Mouse (Mus musculus) heart, postnatal 10 days (tissue): Measurements from ENCODE around the gene Oxct1. TPM values are rescaled to one million over a fixed set of nuclear protein-coding genes. Genes with fewer than 3 reads are reported as not detected.

Experiments used
- DNase-seq, 2 experiments: peaks; one replicate each; pipeline ENCODE4 v3.0.0; 2021
- intact Hi-C: fragments of 180-260 bp; cut with DNase I; formaldehyde crosslinking; loops from one replicate; pipeline ENCODE4 v1.15.1; 2025
- total RNA-seq, 2 experiments: library from RNA; stranded (reverse); gene quantifications; 2 replicates each; pipeline ENCODE4 v1.2.3; 2021

Oxct1 gene
- total RNA-seq: 100 to 1,000 TPM; 229 to 262 TPM

- intact Hi-C loops: loop anchor here (1.0 to 5.0 kb wide), 3 partner anchors 31 to 64 kb away; partner anchors contain the start of genes AW549877 and Fbxo4
Measured at GRCm38 (mm10) chr15:4026231-4026773, at the start of gene Oxct1. Gene Oxct1 (plus strand): TSS chr15:4026383.

DNA sequence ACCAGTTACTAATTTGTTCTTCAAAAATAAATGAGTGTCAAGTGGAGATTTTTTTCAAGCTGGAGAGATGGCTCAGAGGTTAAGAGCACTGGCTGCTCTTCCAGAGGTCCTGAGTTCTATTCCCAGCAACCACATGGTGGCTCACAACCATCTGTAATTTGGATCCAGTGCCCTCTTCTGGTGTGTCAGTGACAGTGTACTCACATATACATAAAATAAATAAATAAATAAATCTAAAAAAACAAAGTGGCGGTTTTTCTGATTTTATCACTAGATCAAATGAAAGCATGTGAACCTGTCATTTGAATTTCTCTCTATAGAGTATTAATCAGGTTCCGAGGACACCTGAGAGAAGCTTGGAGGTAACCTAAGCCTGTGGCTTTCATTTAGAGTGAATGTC, 47.9 kb upstream of the Oxct1 start:
- intact Hi-C loops: loop anchor here (5.0 kb wide), 1 partner anchor 49 kb away; the partner anchor contains the start of gene Oxct1
- DNase-seq: no peak

More at GRCm38 (mm10) chr15:4026231-4026773, at the start of gene Oxct1:
- DNase-seq: peak; percentile 91 to 93

- peak; percentile 92 for DNase-seq
- intact Hi-C loops: loop anchor here (1.0 to 5.0 kb wide), 2 partner anchors 16 to 48 kb away; partner anchors contain the start of genes AW549877 and Oxct1
Measured at GRCm38 (mm10) chr15:3979061-3979848, 46.9 kb upstream of the Oxct1 start, which contains the start of gene Fbxo4. Gene Fbxo4 (minus strand): TSS chr15:3979573.

GRCm38 (mm10) chr15:3979871-3980270, 46.3 kb upstream of the Oxct1 start:
- no peak for DNase-seq
- intact Hi-C loops: loop anchor here (1.0 to 5.0 kb wide), 3 partner anchors 15 to 543 kb away; partner anchors contain the start of genes AW549877 and Oxct1

GRCm38 (mm10) chr15:3982732-3983131, 43.5 kb upstream of the Oxct1 start:
- intact Hi-C loops: loop anchor here (5.0 kb wide), 1 partner anchor 545 kb away; no protein-coding TSS in a partner anchor
- DNase-seq: no peak

DNA sequence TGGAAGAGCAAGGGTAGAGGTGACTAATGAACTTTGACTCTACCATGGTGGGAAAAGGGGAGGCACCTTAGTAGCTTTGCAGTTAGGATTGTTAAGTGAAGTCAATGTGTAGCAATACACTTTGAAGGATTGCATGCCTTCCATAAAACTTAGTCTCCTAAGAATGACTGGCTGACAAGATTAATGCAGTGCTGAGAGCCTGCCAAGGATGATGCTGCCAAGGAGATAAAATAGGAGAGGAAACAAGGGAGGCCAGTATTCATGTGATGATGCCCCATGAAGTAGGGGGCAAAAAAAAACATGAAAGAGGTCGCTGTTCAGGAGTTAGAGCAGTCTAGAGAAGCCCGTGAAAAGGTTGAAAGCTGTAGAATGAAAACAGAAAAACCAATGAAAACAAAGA, 41.3 kb upstream of the Oxct1 start:
- DNase-seq: no peak
- intact Hi-C loops: loop anchor here (5.0 kb wide), 2 partner anchors 548 to 688 kb away; no protein-coding TSS in a partner anchor

DNA sequence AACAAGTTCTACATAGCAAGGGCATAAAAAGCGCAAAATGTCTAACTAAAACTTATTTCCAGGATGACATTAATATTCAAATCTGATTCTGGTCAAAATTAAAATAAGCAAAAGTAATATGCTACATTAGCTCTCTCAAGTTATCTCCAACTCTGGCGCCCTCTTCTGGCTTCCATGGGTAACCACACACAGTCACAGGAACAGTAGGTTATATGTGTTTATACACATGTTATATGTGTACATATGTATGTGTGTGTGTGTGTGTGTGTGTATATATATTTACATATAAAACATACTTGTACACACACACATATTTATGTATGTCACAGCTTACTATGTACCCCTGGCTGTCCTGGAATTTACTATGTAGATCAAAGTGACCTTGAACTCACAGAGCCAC, 38.2 kb upstream of the Oxct1 start:
- intact Hi-C loops: loop anchor here (5.0 kb wide), 1 partner anchor 691 kb away; no protein-coding TSS in a partner anchor
- DNase-seq: peak; percentile 30 to 69

- intact Hi-C loops: loop anchor here (1.0 to 5.0 kb wide), 3 partner anchors 16 to 47 kb away; partner anchors contain the start of genes Fbxo4 and Oxct1
- no peak for DNase-seq
Measured at GRCm38 (mm10) chr15:3994852-3995447, 31.2 kb upstream of the Oxct1 start.

GRCm38 (mm10) chr15:3995448-3996266, 30.5 kb upstream of the Oxct1 start, which contains the start of gene AW549877:
Gene AW549877 (minus strand): TSS chr15:3995744.
- intact Hi-C loops: loop anchor here (1.0 to 5.0 kb wide), 3 partner anchors 16 to 47 kb away; partner anchors contain the start of genes Fbxo4 and Oxct1
- peak; percentile 98 to 99 for DNase-seq

GRCm38 (mm10) chr15:3996267-3997010, 29.7 kb upstream of the Oxct1 start:
- intact Hi-C loops: loop anchor here (5.0 kb wide), 1 partner anchor 46 kb away; no protein-coding TSS in a partner anchor
- DNase-seq: no peak

- intact Hi-C loops: loop anchor here (5.0 kb wide), 1 partner anchor 43 kb away; no protein-coding TSS in a partner anchor
Measured at GRCm38 (mm10) chr15:3999144-3999543, 27.0 kb upstream of the Oxct1 start.

DNA sequence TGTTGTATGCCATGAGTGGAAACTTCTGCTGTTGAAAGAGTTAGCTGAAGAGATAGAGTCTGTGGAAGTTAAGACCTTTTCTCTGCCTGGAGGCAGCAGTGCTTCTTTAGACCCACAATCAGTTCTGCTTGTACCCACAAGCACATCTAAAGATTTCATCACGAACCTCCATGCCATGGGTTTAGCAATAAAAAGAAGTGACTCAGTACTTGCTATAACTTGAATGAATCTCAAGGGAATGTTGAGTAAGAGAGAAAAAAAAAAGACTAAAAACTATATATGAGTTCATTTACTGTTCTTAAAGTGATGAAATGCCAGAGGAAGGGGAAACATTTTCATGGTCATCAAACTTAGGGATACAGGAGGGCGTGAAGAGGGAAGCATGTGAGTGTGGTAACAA, 25.6 kb upstream of the Oxct1 start:
- intact Hi-C loops: no loop called here
- DNase-seq: no peak

More at GRCm38 (mm10) chr15:3999144-3999543, 27.0 kb upstream of the Oxct1 start:
- DNase-seq: no peak

DNA sequence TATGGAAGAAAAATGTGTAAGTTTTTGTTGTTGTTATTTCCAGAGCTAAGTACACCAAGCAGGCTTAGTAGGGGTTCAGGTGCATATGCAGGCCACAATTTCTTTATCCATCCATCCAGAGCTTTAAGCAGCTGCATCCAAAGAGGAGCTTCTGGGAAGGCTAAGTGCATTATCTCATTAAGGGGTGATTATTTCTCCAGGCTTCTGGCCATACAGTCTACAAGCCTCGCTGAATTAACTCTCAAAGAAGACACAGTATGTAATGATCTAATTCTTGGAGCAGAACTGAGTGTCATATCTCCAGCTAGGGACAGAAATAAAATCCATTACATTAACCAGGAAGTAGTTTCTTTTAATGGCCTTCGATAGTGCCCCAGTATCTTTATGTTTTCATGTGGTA, 12.3 kb upstream of the Oxct1 start:
- intact Hi-C loops: no loop called here
- DNase-seq: no peak

- peak; percentile 48 to 58 for DNase-seq
- intact Hi-C loops: no loop called here
Measured at GRCm38 (mm10) chr15:4020711-4021110, 5.5 kb upstream of the Oxct1 start.

GRCm38 (mm10) chr15:4023747-4024146, 2.4 kb upstream of the Oxct1 start:
- intact Hi-C loops: no loop called here
- no peak for DNase-seq

DNA sequence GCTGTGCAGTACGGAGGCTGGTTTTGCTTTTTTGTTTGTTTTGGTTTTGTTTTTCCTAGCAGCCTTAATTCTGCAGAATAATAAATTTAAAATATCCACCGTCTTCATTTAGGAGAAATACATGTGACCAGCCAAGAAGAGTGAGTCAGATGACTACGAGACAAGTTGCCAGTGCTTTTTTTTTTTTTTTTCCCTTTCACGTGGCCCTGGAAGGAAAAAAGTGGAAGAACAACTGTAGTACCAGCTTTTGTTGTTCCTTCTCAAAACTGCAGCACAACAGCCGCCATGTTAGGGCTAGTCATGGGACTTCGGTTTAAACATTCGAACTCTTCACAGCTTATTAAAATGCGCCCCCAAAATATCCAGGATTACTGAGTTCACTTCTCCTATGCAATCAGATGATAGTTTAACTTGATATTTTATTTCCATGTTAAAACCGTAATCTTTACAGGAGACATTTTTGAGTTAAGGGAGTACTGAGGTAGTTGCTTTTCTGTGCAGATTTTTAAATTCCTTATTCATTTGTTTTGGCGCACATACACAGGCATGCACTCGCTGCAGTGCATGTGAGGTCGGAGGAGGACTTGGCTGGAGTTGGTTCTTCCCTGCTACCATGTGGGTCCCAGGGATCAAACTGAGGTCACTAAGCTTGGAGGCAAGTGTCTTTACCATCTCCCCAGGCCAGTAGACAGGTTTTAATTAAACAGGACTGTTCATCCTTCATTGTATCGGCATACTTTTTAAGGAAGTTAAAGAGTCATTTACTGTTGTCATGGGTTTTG, 1.3 kb upstream of the Oxct1 start:
- DNase-seq: peak; percentile 35 to 45
- intact Hi-C loops: loop anchor here (5.0 kb wide), 2 partner anchors 48 to 63 kb away; partner anchors contain the start of gene Fbxo4

DNA sequence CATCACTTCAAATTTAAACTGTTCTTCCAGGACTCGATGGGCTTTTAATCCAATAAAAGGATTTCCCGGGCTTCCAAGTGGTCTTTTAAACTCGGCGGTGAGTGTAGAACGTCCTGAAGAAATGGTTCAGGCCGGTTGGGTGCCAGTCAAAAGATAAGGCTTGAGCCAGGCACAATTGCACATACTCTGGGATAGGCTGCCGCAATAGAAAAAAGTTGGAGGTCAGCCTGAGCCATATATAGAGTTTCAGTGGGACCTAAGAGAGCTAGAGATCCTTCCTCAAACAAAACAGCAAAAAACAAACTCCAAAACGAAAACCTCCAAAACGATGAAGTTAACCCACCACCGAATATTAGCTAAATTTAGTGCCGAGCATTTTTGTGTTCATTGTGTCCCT, 677 bp upstream of the Oxct1 start:
- peak; percentile 57 to 71 for DNase-seq
- intact Hi-C loops: loop anchor here (5.0 kb wide), 2 partner anchors 48 to 63 kb away; partner anchors contain the start of gene Fbxo4
